Mouse (Mus musculus): Measurements from ENCODE around the gene Olfr586. TPM values are rescaled to one million over a fixed set of nuclear protein-coding genes. Genes with fewer than 3 reads are reported as not detected.

Gene Olfr586
- total RNA-seq (2015; ENCODE audit: low replicate concordance) (not detected in 2 replicates), total RNA-seq (2017; ENCODE audit: low replicate concordance) (0.17 TPM in 1 of 2 replicates, not detected in the other)

DNA sequence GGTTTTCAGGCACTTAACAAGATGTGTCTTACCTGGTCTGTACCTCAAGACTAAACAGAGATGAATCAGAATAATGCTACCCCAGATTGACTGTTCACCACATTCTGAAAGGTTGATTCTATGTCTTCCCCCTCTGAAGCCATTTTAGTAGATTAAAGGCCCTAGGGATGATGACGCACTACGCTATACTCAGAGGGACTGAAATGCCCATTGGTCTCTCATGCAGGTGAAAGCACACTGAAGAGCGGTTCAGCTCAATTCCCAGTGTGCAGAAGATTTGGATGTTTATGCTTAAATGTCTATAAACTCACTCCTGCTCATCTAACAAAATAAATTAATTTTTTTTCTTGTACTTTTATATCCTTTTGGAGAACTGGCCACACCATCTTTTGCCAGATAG is at the start of gene Olfr586:
Gene Olfr586, minus strand, starts transcription at position 101 of the 400 bp plus-strand sequence.
- no peak for ATAC-seq (replicated peaks; ENCODE audit: low FRiP score, poor library complexity, severe bottlenecking)

DNA sequence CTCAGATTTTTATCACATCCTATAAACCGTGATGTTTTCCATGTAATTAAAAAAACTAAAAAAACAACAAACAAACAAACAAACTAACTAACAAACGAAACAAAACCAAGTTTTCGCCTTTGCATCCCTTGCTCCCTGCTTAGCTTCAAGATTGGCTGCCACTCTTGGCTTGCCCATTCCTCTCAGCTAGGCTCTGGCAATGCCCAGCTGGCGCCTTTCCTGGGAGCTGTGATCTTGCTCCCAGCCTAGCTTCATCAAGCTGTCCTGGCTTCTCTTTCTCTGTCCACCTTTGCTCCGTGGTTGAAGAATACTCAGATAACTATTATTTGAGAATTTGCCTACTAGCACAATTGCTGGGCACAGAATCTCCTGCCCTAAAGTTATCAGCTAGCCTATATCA is 44.3 kb upstream of the Olfr586 start:
- ATAC-seq (replicated peaks; ENCODE audit: low FRiP score, poor library complexity, severe bottlenecking), result no peak

DNA sequence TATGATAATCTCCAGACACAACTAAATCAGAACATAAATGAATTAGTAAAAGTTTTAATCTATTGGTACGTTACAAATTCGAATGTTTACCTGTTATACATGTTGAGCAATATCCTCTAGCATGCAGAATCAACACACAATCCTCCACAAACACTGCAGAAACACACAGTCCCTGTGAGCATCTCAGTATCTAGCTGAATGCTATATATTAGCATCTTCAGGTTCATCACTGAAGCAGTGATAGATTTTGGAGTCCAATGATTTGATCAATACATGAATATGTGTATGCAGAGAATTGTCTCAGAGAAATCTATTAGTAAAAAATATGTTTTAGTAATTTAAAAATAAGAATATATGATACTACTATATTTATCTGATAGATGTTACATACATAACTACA is 30.8 kb upstream of the Olfr586 start, which contains the start of gene Olfr589:
Gene Olfr589, minus strand, starts transcription at position 101 of the 400 bp plus-strand sequence.
- ATAC-seq (replicated peaks; ENCODE audit: low FRiP score, poor library complexity, severe bottlenecking), result no peak

DNA sequence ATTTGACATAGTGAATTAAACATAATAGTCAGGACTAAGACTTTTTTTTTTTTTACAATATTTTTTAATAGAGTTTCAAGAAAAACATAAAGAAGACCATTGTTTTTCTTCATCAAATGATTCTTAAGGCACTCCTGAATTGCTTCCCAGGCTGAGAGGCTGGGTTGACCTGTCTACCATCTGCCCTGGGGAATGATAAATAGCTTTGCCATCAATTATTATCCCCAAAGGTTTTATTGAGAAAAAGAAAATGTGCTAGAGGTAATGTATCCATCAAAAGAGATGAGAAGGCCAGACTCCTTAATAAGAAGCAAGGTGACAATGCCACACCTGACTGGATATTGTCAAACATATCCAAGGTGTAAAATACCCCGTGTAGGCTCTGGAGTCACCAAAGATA is 15.1 kb upstream of the Olfr586 start, which contains the start of gene Olfr588-ps1:
Gene Olfr588-ps1, plus strand, starts transcription at position 301 of the 400 bp plus-strand sequence.
- no peak for ATAC-seq (replicated peaks; ENCODE audit: low FRiP score, poor library complexity, severe bottlenecking)

DNA sequence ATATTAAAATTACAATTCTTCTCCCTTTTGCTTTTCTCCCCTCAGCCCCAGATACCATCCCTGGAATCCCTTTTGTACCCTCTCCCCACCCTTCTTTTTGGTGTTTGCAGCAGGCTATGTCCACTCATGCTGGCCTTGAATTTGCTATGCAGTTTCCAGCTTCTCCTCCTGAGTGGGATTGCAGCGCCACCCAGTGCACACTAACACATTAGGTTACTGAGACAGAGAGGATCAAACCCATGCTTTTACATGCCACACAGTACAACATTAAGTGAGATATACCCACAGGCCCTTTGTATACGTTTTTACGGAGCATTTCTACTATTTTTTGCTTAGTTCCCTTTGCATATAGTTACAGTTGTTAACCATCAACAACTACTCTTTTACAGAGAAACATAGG is 6.0 kb downstream of the Olfr586 start:
- ATAC-seq (replicated peaks; ENCODE audit: low FRiP score, poor library complexity, severe bottlenecking), result no peak

DNA sequence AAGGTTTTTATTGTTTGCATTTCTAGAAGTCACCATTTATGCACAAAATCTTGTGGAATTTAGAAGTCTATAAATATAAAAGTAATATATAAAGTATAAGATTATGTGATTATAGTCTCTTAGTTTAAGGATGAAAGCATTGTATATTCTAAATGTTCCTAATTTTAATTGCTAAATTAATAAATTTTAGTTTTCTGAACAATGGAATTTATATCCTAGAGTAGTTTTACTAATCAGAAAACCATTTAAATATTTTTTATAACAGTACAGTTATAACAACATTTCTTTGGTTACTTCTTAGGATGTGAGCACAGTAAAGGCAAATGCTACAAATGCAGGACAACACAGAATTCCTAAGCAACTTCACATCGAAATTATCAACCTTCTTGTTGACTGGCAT is 28.0 kb downstream of the Olfr586 start, which contains the start of gene Olfr585:
Gene Olfr585, plus strand, starts transcription at position 301 of the 400 bp plus-strand sequence.
- no peak for ATAC-seq (replicated peaks; ENCODE audit: low FRiP score, poor library complexity, severe bottlenecking)

DNA sequence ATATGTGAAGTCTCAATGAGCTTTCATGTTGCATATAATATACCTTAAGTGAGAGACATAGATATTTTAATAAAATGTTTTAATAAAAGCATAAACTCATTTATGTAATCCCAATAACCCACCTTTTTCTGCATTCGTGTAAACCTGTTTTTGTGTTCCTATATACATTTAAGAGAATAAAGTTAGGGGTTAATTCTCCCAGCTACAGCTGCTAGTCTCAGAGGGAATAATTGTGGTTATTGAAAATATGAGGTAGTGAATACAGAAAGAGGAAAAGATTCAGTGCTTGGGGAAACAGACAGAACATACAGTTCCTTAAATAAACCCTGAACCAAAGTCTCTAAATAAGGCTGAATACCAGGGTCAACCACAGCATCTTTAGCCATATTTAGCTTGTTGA is 43.9 kb downstream of the Olfr586 start, which contains the start of gene Olfr584:
Gene Olfr584, plus strand, starts transcription at position 301 of the 400 bp plus-strand sequence.
- ATAC-seq (replicated peaks; ENCODE audit: low FRiP score, poor library complexity, severe bottlenecking), result no peak

Other genes with a start within 250 kb of the Olfr586 start
- gene Olfr568, start 248.5 kb downstream of the Olfr586 start, total RNA-seq (2015; ENCODE audit: low replicate concordance), result not detected in 2 replicates
- not detected in 2 replicates for gene Olfr568, start 248.5 kb downstream of the Olfr586 start, total RNA-seq (2017; ENCODE audit: low replicate concordance)
- not detected in 2 replicates for gene Olfr569, start 234.8 kb downstream of the Olfr586 start, total RNA-seq (2015; ENCODE audit: low replicate concordance)
- gene Olfr569, start 234.8 kb downstream of the Olfr586 start, total RNA-seq (2017; ENCODE audit: low replicate concordance), result not detected in 2 replicates
- not detected in 2 replicates for gene Olfr570, start 231.1 kb downstream of the Olfr586 start, total RNA-seq (2015; ENCODE audit: low replicate concordance)
- gene Olfr570, start 231.1 kb downstream of the Olfr586 start, total RNA-seq (2017; ENCODE audit: low replicate concordance), result not detected in 2 replicates
- gene Olfr571, start 208.1 kb downstream of the Olfr586 start, total RNA-seq (2015; ENCODE audit: low replicate concordance), result not detected in 2 replicates
- not detected in 2 replicates for gene Olfr571, start 208.1 kb downstream of the Olfr586 start, total RNA-seq (2017; ENCODE audit: low replicate concordance)
- not detected in 2 replicates for gene Olfr572, start 201.2 kb downstream of the Olfr586 start, total RNA-seq (2015; ENCODE audit: low replicate concordance)
- gene Olfr572, start 201.2 kb downstream of the Olfr586 start, total RNA-seq (2017; ENCODE audit: low replicate concordance), result not detected in 2 replicates
- gene Olfr573-ps1, start 183.1 kb downstream of the Olfr586 start, total RNA-seq (2015; ENCODE audit: low replicate concordance), result not detected in 2 replicates
- not detected in 2 replicates for gene Olfr573-ps1, start 183.1 kb downstream of the Olfr586 start, total RNA-seq (2017; ENCODE audit: low replicate concordance)
- not detected in 2 replicates for gene Olfr574, start 177.2 kb downstream of the Olfr586 start, total RNA-seq (2015; ENCODE audit: low replicate concordance)
- gene Olfr574, start 177.2 kb downstream of the Olfr586 start, total RNA-seq (2017; ENCODE audit: low replicate concordance), result not detected in 2 replicates
- gene Olfr575, start 166.9 kb downstream of the Olfr586 start, total RNA-seq (2015; ENCODE audit: low replicate concordance), result not detected in 2 replicates
- not detected in 2 replicates for gene Olfr575, start 166.9 kb downstream of the Olfr586 start, total RNA-seq (2017; ENCODE audit: low replicate concordance)
- not detected in 2 replicates for gene Olfr576, start 163.0 kb downstream of the Olfr586 start, total RNA-seq (2015; ENCODE audit: low replicate concordance)
- 0.43 TPM in 1 of 2 replicates, not detected in the other for gene Olfr576, start 163.0 kb downstream of the Olfr586 start, total RNA-seq (2017; ENCODE audit: low replicate concordance)
- not detected in 2 replicates for gene Olfr577, start 149.7 kb downstream of the Olfr586 start, total RNA-seq (2015; ENCODE audit: low replicate concordance)
- gene Olfr577, start 149.7 kb downstream of the Olfr586 start, total RNA-seq (2017; ENCODE audit: low replicate concordance), result not detected in 2 replicates
- gene Olfr578, start 136.3 kb downstream of the Olfr586 start, total RNA-seq (2015; ENCODE audit: low replicate concordance), result not detected in 2 replicates
- not detected in 2 replicates for gene Olfr578, start 136.3 kb downstream of the Olfr586 start, total RNA-seq (2017; ENCODE audit: low replicate concordance)
- gene Olfr582, start 87.6 kb downstream of the Olfr586 start, total RNA-seq (2015; ENCODE audit: low replicate concordance), result not detected in 2 replicates
- gene Olfr582, start 87.6 kb downstream of the Olfr586 start, total RNA-seq (2017; ENCODE audit: low replicate concordance), result not detected in 2 replicates
- not detected in 2 replicates for gene Olfr583, start 74.3 kb downstream of the Olfr586 start, total RNA-seq (2015; ENCODE audit: low replicate concordance)
- not detected in 2 replicates for gene Olfr583, start 74.3 kb downstream of the Olfr586 start, total RNA-seq (2017; ENCODE audit: low replicate concordance)
- not detected in 2 replicates for gene Olfr584, start 43.8 kb downstream of the Olfr586 start, total RNA-seq (2015; ENCODE audit: low replicate concordance)
- not detected in 2 replicates for gene Olfr584, start 43.8 kb downstream of the Olfr586 start, total RNA-seq (2017; ENCODE audit: low replicate concordance)
- not detected in 2 replicates for gene Olfr585, start 27.9 kb downstream of the Olfr586 start, total RNA-seq (2015; ENCODE audit: low replicate concordance)
- 2.2 TPM in 1 of 2 replicates, not detected in the other for gene Olfr585, start 27.9 kb downstream of the Olfr586 start, total RNA-seq (2017; ENCODE audit: low replicate concordance)
- gene Olfr588-ps1, start 15.2 kb upstream of the Olfr586 start, total RNA-seq (2015; ENCODE audit: low replicate concordance), result not detected in 2 replicates
- gene Olfr588-ps1, start 15.2 kb upstream of the Olfr586 start, total RNA-seq (2017; ENCODE audit: low replicate concordance), result not detected in 2 replicates
- gene Olfr589, start 30.7 kb upstream of the Olfr586 start, total RNA-seq (2015; ENCODE audit: low replicate concordance), result not detected in 2 replicates
- not detected in 2 replicates for gene Olfr589, start 30.7 kb upstream of the Olfr586 start, total RNA-seq (2017; ENCODE audit: low replicate concordance)
- not detected in 2 replicates for gene Olfr591, start 52.7 kb upstream of the Olfr586 start, total RNA-seq (2015; ENCODE audit: low replicate concordance)
- not detected in 2 replicates for gene Olfr591, start 52.7 kb upstream of the Olfr586 start, total RNA-seq (2017; ENCODE audit: low replicate concordance)
- not detected in 2 replicates for gene Olfr592, start 59.2 kb upstream of the Olfr586 start, total RNA-seq (2015; ENCODE audit: low replicate concordance)
- 0.70 TPM in 1 of 2 replicates, not detected in the other for gene Olfr592, start 59.2 kb upstream of the Olfr586 start, total RNA-seq (2017; ENCODE audit: low replicate concordance)
- gene Olfr593, start 86.2 kb upstream of the Olfr586 start, total RNA-seq (2015; ENCODE audit: low replicate concordance), result not detected in 2 replicates
- not detected in 2 replicates for gene Olfr593, start 86.2 kb upstream of the Olfr586 start, total RNA-seq (2017; ENCODE audit: low replicate concordance)
- not detected in 2 replicates for gene Olfr594, start 91.4 kb upstream of the Olfr586 start, total RNA-seq (2015; ENCODE audit: low replicate concordance)
- not detected in 2 replicates for gene Olfr594, start 91.4 kb upstream of the Olfr586 start, total RNA-seq (2017; ENCODE audit: low replicate concordance)
- not detected in 2 replicates for gene Usp17ld, start 126.9 kb upstream of the Olfr586 start, total RNA-seq (2015; ENCODE audit: low replicate concordance)
- gene Usp17ld, start 126.9 kb upstream of the Olfr586 start, total RNA-seq (2017; ENCODE audit: low replicate concordance), result not detected in 2 replicates
- gene Olfr596, start 180.0 kb upstream of the Olfr586 start, total RNA-seq (2015; ENCODE audit: low replicate concordance), result not detected in 2 replicates
- not detected in 2 replicates for gene Olfr596, start 180.0 kb upstream of the Olfr586 start, total RNA-seq (2017; ENCODE audit: low replicate concordance)
- not detected in 2 replicates for gene Olfr597, start 190.7 kb upstream of the Olfr586 start, total RNA-seq (2015; ENCODE audit: low replicate concordance)
- gene Olfr597, start 190.7 kb upstream of the Olfr586 start, total RNA-seq (2017; ENCODE audit: low replicate concordance), result not detected in 2 replicates
- not detected in 2 replicates for gene Olfr598, start 197.9 kb upstream of the Olfr586 start, total RNA-seq (2015; ENCODE audit: low replicate concordance)
- not detected in 2 replicates for gene Olfr598, start 197.9 kb upstream of the Olfr586 start, total RNA-seq (2017; ENCODE audit: low replicate concordance)
- gene Olfr599, start 210.3 kb upstream of the Olfr586 start, total RNA-seq (2015; ENCODE audit: low replicate concordance), result not detected in 2 replicates
- gene Olfr599, start 210.3 kb upstream of the Olfr586 start, total RNA-seq (2017; ENCODE audit: low replicate concordance), result not detected in 2 replicates
- gene Olfr600, start 224.0 kb upstream of the Olfr586 start, total RNA-seq (2015; ENCODE audit: low replicate concordance), result not detected in 2 replicates
- not detected in 2 replicates for gene Olfr600, start 224.0 kb upstream of the Olfr586 start, total RNA-seq (2017; ENCODE audit: low replicate concordance)
- gene Olfr601, start 237.0 kb upstream of the Olfr586 start, total RNA-seq (2015; ENCODE audit: low replicate concordance), result not detected in 2 replicates
- not detected in 2 replicates for gene Olfr601, start 237.0 kb upstream of the Olfr586 start, total RNA-seq (2017; ENCODE audit: low replicate concordance)